Mouse (Mus musculus) urinary bladder, postnatal 10 days (tissue): ENCODE measurements around the gene Rpl10a.
"Not testable (repeated sequence)": the region's sequence is repeated elsewhere in the genome, so short reads cannot be mapped to it uniquely, and the experiment has no call there.

Source experiments
- DNase-seq: peaks from one replicate; pipeline ENCODE4 v3.0.0; 2022; ENCODE audit warnings: low spot score

Rpl10a gene

GRCm38 (mm10) chr17:28308297-28309195 is 19.7 kb upstream of the Rpl10a start:
- DNase-seq: peak; percentile 74

GRCm38 (mm10) chr17:28310831-28311230 is 17.4 kb upstream of the Rpl10a start:
- no peak for DNase-seq

DNA sequence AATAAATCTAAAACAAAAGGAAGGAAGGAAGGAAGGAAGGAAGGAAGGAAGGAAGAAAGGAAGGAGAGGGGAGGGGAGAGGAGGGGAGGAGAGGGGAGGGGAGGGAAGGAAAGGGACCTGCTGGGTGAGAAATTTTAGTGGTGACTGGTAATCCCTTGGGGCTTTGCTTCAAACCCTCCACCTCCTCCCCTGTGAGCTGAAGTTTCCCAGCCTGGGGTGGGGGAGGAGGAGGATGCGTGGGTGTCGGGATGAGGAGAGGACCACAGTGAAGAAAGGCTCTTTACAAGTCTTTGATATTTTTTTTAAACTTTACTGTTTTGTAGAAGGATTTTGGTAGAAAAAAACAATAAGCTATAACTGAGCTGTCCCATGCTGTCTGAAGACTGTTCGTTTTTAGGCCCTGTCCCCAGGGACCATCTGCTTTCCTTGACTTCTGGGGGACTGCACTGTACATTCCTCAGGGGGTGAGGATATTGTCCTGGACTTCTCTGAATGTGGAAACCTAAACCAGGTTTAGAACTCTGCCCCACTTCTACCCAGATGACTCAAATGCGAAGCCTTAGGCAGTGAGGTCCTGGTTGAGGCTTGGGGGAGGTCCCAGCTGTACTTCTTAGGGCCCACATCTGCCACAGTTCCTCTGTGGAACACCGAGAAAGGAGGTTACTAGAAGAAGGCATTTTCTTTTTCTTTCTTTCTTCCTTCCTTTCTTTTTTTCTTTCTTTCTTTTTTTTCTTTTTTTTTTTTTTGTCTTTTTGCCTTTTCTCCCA is 16.7 kb upstream of the Rpl10a start:
- DNase-seq: no peak

- DNase-seq: no peak
Observed at GRCm38 (mm10) chr17:28312232-28313211, 15.7 kb upstream of the Rpl10a start.

GRCm38 (mm10) chr17:28313212-28313879 is 14.9 kb upstream of the Rpl10a start, which contains the start of gene Fance:
TSS of gene Fance (plus strand) at chr17:28313519.
- peak; percentile 76 for DNase-seq

GRCm38 (mm10) chr17:28313880-28314225 is 14.4 kb upstream of the Rpl10a start:
- DNase-seq: no peak

- no peak for DNase-seq
Observed at GRCm38 (mm10) chr17:28315611-28316160, 12.6 kb upstream of the Rpl10a start.

GRCm38 (mm10) chr17:28316476-28316875 is 11.8 kb upstream of the Rpl10a start:
- DNase-seq: no peak

DNA sequence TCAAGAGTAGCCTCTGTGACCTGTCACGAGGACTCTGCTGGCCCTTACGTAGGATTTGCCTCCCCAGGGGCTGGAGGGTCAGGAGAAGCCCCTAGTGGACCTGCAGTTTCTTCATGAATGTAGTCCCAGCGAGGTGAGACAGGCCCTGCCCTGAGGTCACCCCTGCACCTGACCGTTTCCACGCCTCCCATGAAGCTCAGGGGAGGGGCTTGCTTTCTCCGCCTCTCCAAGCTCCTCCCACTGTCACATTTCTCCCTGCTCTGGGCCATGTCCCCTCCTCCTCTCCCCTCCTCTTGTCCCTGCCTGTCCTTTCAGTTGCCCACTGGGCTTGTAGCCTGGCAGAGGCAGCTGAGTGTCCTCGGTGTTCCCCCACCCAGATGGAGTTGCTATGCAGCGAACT is 11.2 kb upstream of the Rpl10a start:
- no peak for DNase-seq

GRCm38 (mm10) chr17:28317725-28318124 is 10.5 kb upstream of the Rpl10a start:
- DNase-seq: no peak

GRCm38 (mm10) chr17:28321700-28322099 is 6.6 kb upstream of the Rpl10a start:
- no peak for DNase-seq

DNA sequence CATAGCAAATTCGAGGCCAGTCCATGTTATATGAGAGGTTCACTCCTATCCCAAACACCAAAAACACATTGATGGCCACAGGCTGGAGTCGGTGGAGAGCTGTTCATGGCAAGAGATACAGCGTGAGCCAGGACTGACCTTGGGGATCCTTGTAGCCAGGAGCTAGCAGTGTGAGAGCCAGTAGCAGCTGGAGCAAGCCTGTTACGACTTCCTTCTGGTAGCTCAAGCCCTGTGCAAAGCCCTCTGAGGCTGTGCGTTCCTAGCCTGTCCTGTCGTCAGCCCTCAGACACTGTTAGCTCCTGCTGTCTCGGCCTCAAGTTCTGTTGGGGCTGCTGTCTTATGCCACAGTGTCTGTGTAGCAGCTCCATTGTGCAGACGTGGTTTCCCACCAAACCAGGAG is 4.5 kb upstream of the Rpl10a start:
- no peak for DNase-seq

DNA sequence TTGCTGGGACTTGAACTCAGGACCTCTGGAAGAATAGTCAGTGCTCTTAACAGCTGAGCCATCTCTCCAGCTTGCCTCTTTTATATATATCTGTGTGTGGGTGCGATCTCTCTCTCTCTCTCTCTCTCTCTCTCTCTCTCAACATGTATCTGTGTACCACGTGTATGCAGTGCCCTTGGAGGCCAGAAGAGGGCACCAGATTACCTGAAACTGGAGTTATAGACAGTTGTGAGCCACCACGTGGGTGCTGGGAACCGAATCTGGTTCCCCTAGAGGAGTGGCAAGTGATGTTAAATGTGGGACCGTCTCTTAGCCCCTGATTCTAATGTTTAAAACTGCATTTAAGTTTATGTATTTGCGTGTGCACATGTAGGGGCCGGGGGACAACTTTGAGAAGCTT is 3.9 kb upstream of the Rpl10a start:
- not testable (repeated sequence) for DNase-seq

DNA sequence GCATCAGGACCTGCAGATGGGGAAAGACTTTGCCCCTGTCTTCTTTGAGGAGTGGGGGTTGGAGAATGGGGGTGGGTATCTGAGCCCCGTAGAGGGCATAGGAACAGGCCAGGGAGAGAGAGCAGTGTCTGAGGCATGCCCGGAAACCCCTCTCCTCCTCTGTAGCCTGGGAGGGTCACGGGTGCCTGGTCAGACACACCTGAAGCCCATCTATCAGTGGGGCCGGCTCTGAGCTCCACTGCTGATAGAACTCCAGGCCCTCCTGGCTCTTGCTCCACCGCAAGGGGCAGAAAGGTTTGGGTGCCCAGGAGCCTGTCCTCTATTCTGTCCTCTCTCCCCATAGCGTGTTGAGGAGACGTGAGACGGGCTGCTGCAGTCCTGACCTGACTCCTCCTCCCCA is 2.5 kb upstream of the Rpl10a start:
- no peak for DNase-seq

DNA sequence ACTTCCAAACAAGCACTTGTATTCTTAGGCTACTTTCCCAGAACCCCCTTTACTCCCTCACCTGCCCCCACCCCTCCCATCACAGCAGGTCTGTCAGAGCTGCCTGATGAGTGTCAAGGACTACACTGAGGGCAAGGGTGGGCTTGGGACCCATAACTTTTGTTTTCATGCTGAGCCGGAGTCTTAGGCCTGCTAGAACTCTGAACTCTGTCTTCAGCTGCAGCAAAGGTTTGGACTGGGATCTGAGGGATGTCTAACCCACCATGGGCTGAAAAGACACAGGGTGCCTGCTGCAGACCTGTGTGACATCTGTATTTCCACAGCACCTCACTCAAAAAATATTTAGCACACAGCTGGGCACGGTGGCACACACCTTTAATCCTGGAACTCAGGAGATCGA is 1.3 kb upstream of the Rpl10a start:
- no peak for DNase-seq

DNA sequence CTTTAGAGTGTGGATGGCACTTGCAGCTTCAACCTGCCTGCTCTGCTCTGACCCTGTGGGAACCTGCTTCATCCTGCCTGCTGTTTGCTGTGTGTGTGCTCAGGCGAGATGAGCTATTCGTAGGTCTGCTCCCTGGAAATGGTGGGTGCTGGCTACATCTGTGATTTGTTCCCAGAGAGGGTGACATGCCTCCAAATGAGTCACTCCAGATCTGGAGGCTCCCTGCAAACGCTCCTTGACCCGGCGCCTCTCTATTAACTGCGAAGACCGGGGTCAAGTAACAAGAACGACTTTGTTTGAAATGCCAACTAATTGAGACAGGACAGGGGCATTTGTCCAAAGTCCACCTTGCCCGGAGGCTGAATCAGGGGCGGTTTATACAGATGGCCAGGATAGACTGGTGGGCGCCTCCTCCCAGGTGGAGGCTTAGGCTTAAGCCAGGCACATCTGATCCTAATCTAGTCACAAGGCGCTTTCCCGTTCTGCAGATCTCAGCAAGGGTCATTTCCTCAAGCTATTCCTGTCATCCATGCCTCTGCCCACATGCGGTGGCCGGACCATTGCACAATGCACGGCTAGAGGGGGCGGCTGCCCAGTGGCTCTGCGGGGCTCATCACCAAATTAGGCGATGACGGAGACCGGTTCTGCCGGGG is 472 bp upstream of the Rpl10a start:
- no peak for DNase-seq

- no peak for DNase-seq
Observed at GRCm38 (mm10) chr17:28328946-28329345, 675 bp downstream of the Rpl10a start.

DNA sequence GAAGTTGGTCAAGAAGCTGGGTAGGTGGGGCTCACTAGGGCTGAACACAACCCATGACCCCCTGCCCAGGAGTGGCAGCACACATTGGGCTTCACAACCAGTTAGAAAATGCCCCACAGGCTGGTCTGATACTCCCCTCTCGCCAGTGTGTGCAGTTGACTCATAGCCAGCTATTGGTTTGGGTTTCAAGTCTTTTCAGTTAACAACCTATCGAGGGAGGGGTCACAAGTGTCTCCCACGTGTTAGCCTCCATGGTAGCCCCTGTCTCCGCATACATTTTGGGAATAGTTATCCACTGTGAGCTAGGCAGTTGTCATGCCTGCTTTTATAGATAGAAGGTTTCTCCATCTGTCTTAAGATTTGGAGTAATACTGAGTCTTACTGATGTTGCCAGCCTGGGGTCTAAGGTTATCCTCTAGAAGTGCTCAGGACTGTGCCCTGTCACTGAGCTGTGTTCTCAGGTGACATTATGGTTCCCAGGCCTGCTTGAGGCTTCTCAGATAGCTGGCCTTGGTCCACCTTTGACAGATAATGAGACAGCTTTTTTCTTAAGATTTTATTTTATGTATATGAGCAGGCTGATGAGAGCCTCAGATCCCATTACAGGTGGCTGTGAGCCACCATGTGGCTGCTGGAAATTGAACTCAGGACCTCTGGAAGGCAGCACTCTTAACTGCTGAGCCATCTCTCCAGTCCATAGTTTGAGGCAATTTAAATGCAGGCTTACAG is 1.4 kb downstream of the Rpl10a start:
- DNase-seq: no peak

DNA sequence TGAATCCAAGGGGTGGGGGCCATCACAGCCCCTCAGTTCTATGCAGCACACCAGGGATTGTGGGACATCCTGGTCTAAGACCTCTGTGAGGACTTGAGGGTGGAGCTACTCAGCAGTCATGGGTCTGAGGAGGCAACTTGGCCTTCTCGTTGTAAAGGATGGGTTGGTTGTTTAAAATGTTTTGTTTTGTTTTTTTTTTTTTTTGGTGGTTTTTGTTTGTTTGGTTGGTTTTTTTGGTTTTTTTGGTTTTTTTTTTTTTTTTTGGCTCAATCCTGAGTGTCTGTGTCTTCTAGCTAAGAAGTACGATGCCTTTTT is 1.9 kb downstream of the Rpl10a start:
- no peak for DNase-seq

DNA sequence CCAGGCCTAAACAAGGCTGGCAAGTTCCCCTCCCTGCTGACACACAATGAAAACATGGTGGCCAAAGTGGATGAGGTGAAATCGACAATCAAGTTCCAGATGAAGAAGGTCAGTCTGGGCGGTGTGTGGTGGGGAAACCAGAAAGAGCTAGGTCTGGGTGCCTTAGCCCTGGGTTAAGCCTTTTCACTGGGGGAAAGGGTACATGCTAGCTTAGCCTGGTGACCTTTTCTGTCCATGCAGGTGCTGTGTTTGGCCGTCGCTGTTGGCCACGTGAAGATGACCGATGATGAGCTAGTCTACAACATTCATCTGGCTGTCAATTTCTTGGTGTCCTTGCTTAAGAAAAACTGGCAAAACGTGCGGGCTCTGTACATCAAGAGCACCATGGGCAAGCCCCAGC is 2.3 kb downstream of the Rpl10a start:
- not testable (repeated sequence) for DNase-seq
